Mouse (Mus musculus) left cerebral cortex, postnatal 10 days (tissue): ENCODE data around the gene Golt1b. TPM values are rescaled to one million over a fixed set of nuclear protein-coding genes. Genes with fewer than 3 reads are reported as not detected.
"Not testable (repeated sequence)": the region's sequence is repeated elsewhere in the genome, so short reads cannot be mapped to it uniquely, and the experiment has no call there.

Experiments
- DNase-seq, 2 experiments: peaks; one replicate each; pipeline ENCODE4 v3.0.0; 2021 to 2022; ENCODE audit warnings: low spot score in 2 of 2, mixed read lengths in 1 of 2; ENCODE audit errors: extremely low spot score in 1 of 2
- intact Hi-C: fragments of 180-260 bp; cut with DNase I; formaldehyde crosslinking; loops from one replicate; pipeline ENCODE4 v1.15.1; 2025
- total RNA-seq, 2 experiments: library from RNA; stranded (reverse); gene quantifications; 2 replicates each; pipeline ENCODE4 v1.2.3; 2021

Golt1b gene
- 10 to 100 TPM; 32.7 to 33.5 TPM for total RNA-seq

- DNase-seq: peak; percentile 98 to 99
- intact Hi-C loops: loop anchor here (5.0 kb wide), 1 partner anchor 120 kb away; the partner anchor contains the start of gene Ldhb
These were observed at the start of gene Golt1b, which contains the start of gene Recql for GRCm38 (mm10) chr6:142387011-142387754. Golt1b (plus strand) TSS chr6:142387221. Recql (minus strand) TSS chr6:142387087.

DNA sequence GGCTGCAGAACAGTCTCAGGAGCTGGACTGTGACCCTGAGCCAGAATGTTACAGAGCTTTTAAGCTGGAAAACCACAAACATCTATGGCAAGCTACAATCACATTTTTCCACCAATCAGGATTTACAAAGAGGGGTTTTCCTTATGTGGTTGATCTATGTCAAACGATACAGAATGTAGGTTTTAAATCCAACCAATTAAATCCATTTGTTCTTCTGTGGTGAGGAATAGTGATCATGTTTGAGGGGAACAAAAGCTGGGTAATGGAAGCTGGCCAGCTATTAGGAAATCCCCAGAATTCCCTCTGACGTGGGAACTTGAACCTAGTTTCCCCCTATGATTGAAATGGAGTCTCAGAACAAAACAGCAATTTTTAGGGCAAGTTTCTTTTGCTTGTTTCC, 48.1 kb upstream of the Golt1b start:
- intact Hi-C loops: no loop called here
- DNase-seq: no peak

DNA sequence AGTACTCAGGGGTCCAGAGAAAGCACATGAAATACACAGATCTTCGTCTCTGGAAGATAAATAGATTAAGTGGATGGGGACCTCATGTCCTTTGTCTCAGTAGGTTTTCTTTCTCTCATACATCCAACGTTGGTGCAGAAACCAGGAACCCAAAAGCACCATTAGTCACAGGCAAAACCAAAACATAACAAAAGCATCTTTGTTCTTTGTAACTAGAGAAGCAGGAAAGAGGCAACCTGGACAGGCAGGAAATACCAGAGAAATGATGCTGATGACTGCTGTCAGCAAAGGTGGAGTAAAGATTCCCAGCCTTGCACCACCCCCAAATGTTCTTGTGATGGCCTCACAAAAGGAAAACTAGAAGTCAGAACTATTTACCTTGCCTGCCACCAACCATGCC, 47.4 kb upstream of the Golt1b start:
- intact Hi-C loops: no loop called here
- DNase-seq: no peak

- peak; percentile 47 to 68 for DNase-seq
- intact Hi-C loops: no loop called here
These were observed 43.5 kb upstream of the Golt1b start for GRCm38 (mm10) chr6:142343561-142343960.

DNA sequence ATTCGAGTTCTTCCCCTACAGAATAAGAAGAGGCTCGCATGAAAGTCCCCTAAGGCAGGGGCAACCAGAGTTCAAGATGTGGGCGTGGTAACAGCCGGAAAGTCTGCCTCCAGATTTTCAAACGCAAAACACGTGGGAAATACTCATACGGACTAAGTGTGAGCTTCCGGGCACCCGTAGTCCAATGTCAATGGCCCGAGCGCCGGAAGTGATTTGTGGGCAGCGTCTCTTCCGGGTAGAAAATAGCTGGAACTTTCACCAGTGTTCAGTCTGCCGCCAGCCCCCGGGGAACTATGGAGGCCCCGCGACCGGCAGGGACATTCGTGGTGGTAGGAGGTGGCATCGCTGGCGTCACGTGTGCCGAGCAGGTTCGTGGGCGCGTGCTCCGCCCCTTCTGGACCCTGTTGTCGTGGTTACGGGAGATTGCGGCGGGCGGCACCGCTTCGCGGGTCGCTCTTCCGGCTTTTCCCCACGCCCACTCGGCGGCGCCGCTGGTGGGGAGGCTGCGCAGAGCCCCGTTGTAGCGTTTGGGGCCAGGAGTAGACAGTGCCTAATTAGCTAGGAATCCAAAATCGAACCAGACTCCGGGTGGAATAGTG, 41.5 kb upstream of the Golt1b start, which contains the start of gene Pyroxd1:
Gene Pyroxd1, plus strand, starts transcription at position 215 of the 599 bp plus-strand sequence.
- DNase-seq: peak; percentile 84 to 91
- intact Hi-C loops: no loop called here

DNA sequence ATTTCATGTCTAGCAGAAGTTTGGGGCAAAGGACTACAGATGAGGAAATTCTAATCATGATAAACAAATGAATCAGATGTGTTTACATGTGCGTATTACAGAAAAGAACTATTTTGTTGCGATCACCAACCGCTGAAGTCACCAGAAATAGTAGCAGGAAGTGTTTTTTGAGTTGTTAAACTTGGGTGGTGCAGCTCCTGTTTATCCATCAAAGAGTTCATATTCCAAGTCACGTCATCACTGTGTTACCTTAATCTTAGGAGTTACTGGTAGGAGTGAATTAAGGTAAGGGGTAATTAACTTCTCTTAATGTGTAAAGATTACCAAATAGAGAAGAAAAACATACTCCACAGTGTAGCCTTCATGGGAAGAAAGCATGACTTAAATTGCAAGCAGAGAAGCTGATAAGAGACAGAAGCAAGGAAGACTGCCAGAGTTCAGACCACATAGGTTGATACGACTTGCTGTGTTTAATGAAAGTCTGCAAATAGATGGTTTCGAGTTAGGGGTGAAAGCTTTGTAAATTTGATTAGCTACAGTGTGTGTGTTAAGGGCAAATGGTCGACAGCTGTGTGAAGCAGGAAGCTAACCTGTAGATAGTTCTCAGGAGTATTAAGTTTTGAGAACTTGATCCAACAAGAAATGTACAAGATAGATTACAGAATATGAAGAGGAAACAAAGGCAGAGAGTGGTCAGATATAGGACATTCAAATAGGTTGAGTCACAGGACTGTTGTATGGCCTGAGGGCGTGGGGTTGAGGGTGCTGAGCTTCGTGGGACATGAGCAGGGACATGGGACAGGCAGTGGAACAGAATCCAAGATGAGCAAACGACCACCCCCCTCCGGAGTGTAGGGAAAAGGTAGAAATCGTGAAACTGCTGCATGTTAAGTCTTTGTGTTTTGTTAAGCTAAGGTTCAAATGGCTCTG, 40.6 kb upstream of the Golt1b start:
- intact Hi-C loops: no loop called here
- DNase-seq: no peak

- peak in 1 of 2 experiments; percentile 31 for DNase-seq
- intact Hi-C loops: no loop called here
These were observed 39.3 kb upstream of the Golt1b start for GRCm38 (mm10) chr6:142347431-142348385.

GRCm38 (mm10) chr6:142352099-142352498, 34.9 kb upstream of the Golt1b start:
- DNase-seq, intact Hi-C loops: not testable (repeated sequence)

- intact Hi-C loops: no loop called here
- no peak for DNase-seq
These were observed 29.9 kb upstream of the Golt1b start for GRCm38 (mm10) chr6:142357106-142357505.

GRCm38 (mm10) chr6:142362036-142362435, 25.0 kb upstream of the Golt1b start:
- intact Hi-C loops: loop anchor here (5.0 to 10.0 kb wide), 3 partner anchors 125 to 373 kb away; no protein-coding TSS in a partner anchor

DNA sequence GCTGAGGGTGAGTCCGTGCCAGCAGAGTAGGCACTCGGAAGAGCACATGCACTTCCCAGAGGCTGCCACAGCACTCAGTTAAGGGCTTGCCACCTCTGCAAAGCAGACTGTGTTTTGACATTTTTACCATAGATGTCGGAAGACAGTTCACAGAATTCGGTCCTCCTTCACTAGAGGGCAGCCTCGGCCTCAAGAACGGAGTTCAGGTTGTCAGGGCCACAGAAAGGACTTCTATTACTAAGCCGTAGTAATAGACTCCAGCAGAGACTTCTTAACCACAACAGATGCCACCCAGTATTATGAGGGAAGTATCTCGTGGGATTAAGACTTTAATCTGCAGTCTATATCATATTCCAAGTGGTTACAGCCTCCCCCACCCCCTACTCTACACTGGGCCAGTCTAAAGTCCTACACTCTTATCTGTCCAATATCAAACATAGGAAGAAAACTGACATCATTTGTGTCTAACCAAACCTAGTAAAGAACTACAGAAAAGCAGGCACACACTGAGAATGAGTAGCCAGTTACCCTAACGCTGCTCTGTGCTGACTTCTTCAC, 23.9 kb upstream of the Golt1b start:
- no peak for DNase-seq
- intact Hi-C loops: loop anchor here (5.0 to 10.0 kb wide), 3 partner anchors 124 to 372 kb away; no protein-coding TSS in a partner anchor

More at GRCm38 (mm10) chr6:142362036-142362435, 25.0 kb upstream of the Golt1b start:
- DNase-seq: no peak

- intact Hi-C loops: loop anchor here (10.0 kb wide), 1 partner anchor 369 kb away; no protein-coding TSS in a partner anchor
- DNase-seq: no peak
These were observed 21.1 kb upstream of the Golt1b start for GRCm38 (mm10) chr6:142365742-142366472.

DNA sequence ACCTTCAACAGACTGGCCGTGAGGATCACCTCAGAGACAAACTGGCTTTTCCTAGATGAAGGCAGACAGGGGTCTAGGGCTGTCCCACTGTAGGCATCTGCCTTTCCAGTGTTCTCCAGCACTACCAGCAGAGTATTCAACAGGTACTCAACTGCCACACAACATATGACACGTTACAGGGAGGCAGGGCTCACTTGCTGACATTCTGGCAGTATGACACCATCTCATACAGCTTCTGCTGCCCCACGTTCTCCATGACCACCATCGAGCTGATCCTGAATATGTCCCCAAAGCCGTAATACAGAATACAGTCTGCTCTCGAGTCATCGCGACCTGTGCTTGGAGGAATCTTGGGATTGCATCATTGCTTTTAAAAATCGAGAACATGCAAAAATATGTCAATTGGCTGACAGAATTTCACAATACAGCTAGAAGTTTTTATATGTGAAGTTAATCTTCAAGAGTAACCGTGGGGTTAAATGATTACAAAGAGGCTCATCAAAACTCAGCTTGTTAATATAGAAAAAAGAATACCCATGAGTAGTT, 20.5 kb upstream of the Golt1b start:
- no peak for DNase-seq
- intact Hi-C loops: loop anchor here (10.0 kb wide), 1 partner anchor 368 kb away; no protein-coding TSS in a partner anchor

GRCm38 (mm10) chr6:142367565-142367964, 19.5 kb upstream of the Golt1b start:
- intact Hi-C loops: loop anchor here (10.0 kb wide), 1 partner anchor 367 kb away; no protein-coding TSS in a partner anchor

GRCm38 (mm10) chr6:142369568-142369967, 17.5 kb upstream of the Golt1b start:
- no peak for DNase-seq
- intact Hi-C loops: loop anchor here (10.0 kb wide), 1 partner anchor 365 kb away; no protein-coding TSS in a partner anchor

More at GRCm38 (mm10) chr6:142367565-142367964, 19.5 kb upstream of the Golt1b start:
- DNase-seq: no peak

DNA sequence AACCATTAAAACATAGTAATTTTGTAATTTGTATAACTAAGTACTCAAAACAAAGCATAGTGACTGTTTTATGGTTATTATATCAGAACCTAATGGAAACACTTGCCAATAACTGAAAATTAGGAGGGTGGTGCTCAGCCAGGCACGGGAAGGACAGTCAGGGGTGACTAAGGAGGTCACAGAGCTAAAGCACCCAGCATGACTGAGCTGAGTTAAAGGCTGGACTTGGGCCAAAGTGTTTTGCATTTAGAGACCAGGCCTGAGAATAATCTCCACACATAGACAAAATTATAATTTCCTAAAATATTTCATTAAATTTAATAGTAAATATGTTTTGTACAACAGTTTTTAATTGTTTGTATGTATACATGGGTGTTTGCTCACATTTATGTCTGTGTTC, 9.9 kb upstream of the Golt1b start:
- intact Hi-C loops: no loop called here
- DNase-seq: no peak
